Mouse (Mus musculus) spleen, adult 2 months (tissue): ENCODE results near the gene Aff4.

Source experiments
- CTCF ChIP-seq: fragments of 200-500 bp; IDR thresholded peaks from 2 replicates; pipeline ENCODE4 v1.5.1; 2011; ENCODE audit warnings: mild to moderate bottlenecking, inconsistent platforms; ENCODE audit not compliant: insufficient read depth, insufficient read length, insufficient replicate concordance; ENCODE audit errors: extremely low read depth
- POLR2A ChIP-seq: fragments of 200-500 bp; IDR thresholded peaks from 2 replicates; pipeline ENCODE4 v1.6.1; 2011; ENCODE audit warnings: low read depth, low read length, inconsistent platforms

- peak; percentile 4; the same call in 1 of the 2 replicates for TF ChIP-seq CTCF
- no peak for TF ChIP-seq POLR2A
Measured at GRCm38 (mm10) chr11:53443861-53444260, 93.2 kb downstream of the Aff4 start.
